Mouse (Mus musculus) cerebellum, adult 11 months (tissue): Measurements from ENCODE around the gene Nup210.
"Not testable (repeated sequence)": the region's sequence is repeated elsewhere in the genome, so short reads cannot be mapped to it uniquely, and the experiment has no call there.

ENCODE experiments used
- DNase-seq: peaks from one replicate; pipeline ENCODE4 v3.0.0; 2022

The Nup210 gene

GRCm38 (mm10) chr6:91137343-91137956 is 20.8 kb upstream of the Nup210 start:
- DNase-seq: no peak

GRCm38 (mm10) chr6:91130856-91131255 is 14.2 kb upstream of the Nup210 start:
- DNase-seq: no peak

- no peak for DNase-seq
These were observed 12.4 kb upstream of the Nup210 start for GRCm38 (mm10) chr6:91128996-91129395.

GRCm38 (mm10) chr6:91125228-91125585 is 8.6 kb upstream of the Nup210 start:
- DNase-seq: no peak

GRCm38 (mm10) chr6:91124286-91125227 is 7.9 kb upstream of the Nup210 start:
- DNase-seq: no peak

- DNase-seq: no peak
These were observed 6.8 kb upstream of the Nup210 start for GRCm38 (mm10) chr6:91123453-91123852.

GRCm38 (mm10) chr6:91121089-91121488 is 4.5 kb upstream of the Nup210 start:
- DNase-seq: not testable (repeated sequence)

GRCm38 (mm10) chr6:91120206-91120605 is 3.6 kb upstream of the Nup210 start:
- DNase-seq: no peak

GRCm38 (mm10) chr6:91118526-91118925 is 1.9 kb upstream of the Nup210 start:
- DNase-seq: no peak

- DNase-seq: no peak
These were observed 520 bp upstream of the Nup210 start for GRCm38 (mm10) chr6:91117149-91117548.

GRCm38 (mm10) chr6:91115863-91116243 is 776 bp downstream of the Nup210 start:
- DNase-seq: no peak

GRCm38 (mm10) chr6:91115158-91115557 is 1.5 kb downstream of the Nup210 start:
- DNase-seq: no peak

- no peak for DNase-seq
These were observed 1.9 kb downstream of the Nup210 start for GRCm38 (mm10) chr6:91114716-91115115.

- DNase-seq: no peak
These were observed 4.7 kb downstream of the Nup210 start for GRCm38 (mm10) chr6:91111954-91112252.

- DNase-seq: no peak
These were observed 5.3 kb downstream of the Nup210 start for GRCm38 (mm10) chr6:91111141-91111953.

GRCm38 (mm10) chr6:91110323-91111020 is 6.2 kb downstream of the Nup210 start:
- DNase-seq: no peak

GRCm38 (mm10) chr6:91109489-91109888 is 7.1 kb downstream of the Nup210 start:
- no peak for DNase-seq

GRCm38 (mm10) chr6:91108917-91109450 is 7.6 kb downstream of the Nup210 start:
- DNase-seq: no peak

- DNase-seq: no peak
These were observed 8.2 kb downstream of the Nup210 start for GRCm38 (mm10) chr6:91108301-91108916.

- DNase-seq: no peak
These were observed 11.1 kb downstream of the Nup210 start for GRCm38 (mm10) chr6:91105400-91106129.

- DNase-seq: no peak
These were observed 11.7 kb downstream of the Nup210 start for GRCm38 (mm10) chr6:91104765-91105399.
